Mouse (Mus musculus): Measurements from ENCODE around the gene Syt7.
A peak's percentile ranks its signal among the peaks of the same experiment; 100 is the strongest.

The Syt7 gene

DNA sequence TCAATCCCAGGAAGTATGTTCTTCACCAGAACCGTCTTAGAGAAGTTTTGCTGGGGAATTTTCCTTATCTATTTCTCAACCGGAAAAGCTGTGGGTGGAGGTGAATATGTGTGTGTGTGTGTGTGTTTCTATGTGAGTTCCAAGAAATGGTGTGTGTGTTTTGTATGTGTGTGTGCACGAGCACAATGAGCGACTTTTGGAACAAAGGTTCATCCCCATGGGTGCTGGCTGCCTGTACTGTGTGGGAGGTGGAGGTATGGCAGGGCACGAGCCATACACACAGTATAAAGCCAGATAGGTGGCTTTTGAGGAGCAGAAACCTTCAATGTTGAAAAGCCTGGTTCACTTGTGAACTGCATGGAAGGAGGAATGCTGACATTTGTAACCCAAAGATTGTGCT is 1.2 kb upstream of the Syt7 start:
- no peak for DNase-seq (ENCODE audit: low spot score in 2 of 2)

DNA sequence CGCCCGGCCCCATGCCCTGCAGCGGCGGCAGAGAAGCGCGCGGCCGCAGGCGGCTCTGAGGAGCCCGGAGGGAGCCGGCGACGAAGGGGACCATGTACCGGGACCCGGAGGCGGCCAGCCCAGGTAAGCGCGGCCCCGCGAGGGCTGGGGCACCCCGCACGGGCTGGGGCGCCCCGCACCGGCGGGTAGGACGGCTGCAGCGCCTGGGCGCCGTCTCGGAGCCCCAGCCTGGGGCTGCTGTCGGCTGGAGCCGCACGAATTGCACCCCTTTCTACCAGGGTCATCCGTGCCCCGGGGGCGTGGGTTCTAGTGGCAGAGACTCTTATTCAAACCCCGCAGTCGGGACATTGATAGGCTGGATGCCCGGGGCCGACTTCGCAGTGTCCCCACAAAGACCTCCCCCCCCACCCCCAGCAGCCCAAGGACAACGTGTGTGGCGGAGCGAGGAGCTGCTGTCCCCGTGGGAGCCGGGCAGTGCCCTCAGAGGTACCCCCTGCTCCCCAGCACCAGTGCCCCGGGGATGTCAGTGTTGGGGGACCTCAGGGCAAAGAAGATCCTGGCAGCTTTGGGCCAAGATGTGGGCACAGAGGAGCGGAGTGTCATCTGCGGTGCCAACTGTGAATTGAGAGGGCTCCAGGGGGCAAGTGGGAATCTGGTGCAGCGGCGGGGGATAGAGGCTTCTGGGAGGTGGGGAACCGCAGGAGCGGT is 655 bp downstream of the Syt7 start:
- no peak for DNase-seq (ENCODE audit: low spot score in 2 of 2)

DNA sequence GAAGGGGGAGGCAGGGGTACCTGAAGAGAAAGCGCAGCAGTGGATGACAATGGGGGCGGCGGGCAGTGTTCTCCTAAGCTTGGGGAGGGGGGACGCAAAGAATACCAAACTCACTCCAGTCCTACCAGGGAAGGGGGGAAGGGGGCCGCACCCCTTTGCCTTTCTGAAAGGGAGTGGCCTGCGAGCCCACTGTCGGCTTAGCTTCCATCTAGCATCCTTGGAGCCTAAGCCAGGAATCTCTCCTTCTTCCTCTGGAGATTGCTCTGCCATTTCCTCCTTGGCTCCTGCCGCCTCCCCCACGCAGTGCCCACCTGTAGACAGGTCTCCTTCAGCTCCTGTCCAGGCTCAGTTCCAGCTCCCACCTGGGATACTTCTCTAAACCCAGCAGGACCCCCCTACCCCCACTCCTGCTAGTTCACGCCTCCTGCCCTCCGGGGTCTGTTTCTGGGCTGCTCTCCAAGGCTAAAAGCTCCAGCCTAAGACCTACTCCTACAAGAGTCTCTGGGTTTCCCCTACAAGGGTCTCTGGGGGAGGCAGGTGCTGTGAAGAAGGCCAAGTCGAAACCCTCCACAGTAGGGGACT is 1.3 kb downstream of the Syt7 start:
- no peak for DNase-seq (ENCODE audit: low spot score in 2 of 2)

DNA sequence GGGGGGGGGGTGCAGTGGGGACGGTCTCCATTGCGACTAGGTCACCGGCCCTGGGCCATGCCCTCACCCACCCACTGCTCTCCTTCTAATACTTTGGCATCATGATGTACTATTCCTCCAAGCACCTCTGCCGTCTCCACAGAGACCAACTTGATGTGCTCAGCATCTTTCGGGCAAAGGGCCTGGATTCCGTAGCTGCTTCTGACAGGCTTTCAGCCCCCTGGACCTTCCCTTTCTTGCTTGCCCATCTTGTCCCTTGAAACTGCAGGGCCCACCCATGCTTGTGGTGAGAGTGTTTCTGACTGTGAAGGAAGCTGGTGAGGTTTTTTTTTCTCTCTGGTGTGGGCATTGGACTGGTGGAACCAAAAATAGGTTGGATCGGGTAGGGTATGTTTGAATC is 2.1 kb downstream of the Syt7 start:
- no peak for DNase-seq (ENCODE audit: low spot score in 2 of 2)

GRCm38 (mm10) chr19:10391995-10392394 is 3.1 kb downstream of the Syt7 start:
- no peak for DNase-seq (ENCODE audit: low spot score in 2 of 2)

DNA sequence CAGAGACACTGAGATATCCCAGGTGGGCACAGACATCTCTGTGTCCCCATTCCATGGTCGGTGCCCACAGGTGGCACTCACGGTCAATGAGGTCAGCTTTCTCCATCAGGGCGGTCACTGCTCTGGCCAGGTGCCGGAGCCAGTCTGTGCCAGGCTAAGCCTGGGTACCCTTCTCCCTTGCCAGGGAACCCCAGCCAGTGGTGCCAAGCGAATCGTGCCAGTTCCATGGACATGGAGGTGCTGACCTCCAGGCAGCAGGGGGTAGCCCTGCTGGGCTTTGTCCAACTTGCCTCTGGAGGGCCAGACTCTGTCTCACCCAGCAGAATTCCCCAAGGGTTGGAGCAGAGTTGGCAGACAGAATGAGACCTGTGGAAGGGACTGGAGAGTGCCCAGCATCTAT is 4.6 kb downstream of the Syt7 start:
- DNase-seq (ENCODE audit: low spot score in 2 of 2), result no peak

DNA sequence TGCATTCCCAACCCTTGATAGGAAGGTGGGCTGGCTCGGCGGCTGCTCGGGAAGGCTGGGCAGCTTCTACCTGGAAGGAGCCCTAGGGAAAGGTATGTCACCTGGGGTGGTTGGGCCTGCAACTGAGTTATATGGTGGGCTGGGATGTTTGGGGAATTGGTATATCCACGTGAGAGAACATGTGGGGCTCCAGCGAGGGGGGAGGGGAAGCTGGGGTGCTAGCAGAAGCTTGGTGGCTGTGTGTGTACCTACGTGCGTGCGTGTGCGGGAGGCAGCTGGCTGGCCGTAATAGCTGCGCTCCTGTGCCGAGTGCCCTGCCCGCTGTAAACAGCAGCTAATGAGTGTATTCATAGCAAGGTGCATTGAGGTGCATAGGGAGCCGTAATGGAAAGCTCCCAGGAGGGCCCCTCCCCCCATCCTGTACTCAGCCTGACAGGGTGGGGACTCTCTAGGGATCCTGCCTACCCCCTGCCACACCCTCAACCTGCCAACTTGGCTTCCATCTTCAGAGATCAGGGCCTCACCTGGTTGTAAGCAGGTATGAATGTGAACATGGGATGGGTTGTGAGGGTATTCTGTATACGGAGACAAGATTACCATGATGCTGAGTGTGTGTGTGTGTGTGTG is 5.1 kb downstream of the Syt7 start:
- DNase-seq (ENCODE audit: low spot score in 2 of 2), result no peak

GRCm38 (mm10) chr19:10395174-10395573 is 6.3 kb downstream of the Syt7 start:
- no peak for DNase-seq (ENCODE audit: low spot score in 2 of 2)

DNA sequence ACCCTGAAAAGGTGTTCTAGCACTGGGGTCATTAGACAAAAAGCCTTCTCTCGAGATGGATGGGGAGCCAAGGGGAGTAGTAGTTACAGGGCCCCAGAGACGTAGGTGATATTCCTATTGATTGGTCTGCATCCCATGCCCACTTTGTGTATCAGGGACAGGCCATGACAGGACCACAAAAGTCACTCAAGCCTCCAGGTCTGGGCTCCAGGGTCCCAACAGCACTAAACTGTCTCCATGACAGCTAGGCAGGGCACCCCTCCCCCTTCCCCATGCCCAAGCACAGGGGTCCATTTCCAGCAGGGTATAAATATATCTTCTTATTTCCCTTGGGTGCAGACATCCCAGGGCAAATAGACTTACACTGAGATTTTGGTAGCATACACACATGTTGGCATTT is 8.1 kb downstream of the Syt7 start:
- DNase-seq (ENCODE audit: low spot score in 2 of 2), result no peak

- peak; percentile 62 to 75 for DNase-seq (ENCODE audit: low spot score in 2 of 2)
Observed at GRCm38 (mm10) chr19:10397479-10398153, 8.7 kb downstream of the Syt7 start.

- DNase-seq (ENCODE audit: low spot score in 2 of 2), result peak; percentile 63 to 86
Observed at GRCm38 (mm10) chr19:10398296-10398695, 9.4 kb downstream of the Syt7 start.

DNA sequence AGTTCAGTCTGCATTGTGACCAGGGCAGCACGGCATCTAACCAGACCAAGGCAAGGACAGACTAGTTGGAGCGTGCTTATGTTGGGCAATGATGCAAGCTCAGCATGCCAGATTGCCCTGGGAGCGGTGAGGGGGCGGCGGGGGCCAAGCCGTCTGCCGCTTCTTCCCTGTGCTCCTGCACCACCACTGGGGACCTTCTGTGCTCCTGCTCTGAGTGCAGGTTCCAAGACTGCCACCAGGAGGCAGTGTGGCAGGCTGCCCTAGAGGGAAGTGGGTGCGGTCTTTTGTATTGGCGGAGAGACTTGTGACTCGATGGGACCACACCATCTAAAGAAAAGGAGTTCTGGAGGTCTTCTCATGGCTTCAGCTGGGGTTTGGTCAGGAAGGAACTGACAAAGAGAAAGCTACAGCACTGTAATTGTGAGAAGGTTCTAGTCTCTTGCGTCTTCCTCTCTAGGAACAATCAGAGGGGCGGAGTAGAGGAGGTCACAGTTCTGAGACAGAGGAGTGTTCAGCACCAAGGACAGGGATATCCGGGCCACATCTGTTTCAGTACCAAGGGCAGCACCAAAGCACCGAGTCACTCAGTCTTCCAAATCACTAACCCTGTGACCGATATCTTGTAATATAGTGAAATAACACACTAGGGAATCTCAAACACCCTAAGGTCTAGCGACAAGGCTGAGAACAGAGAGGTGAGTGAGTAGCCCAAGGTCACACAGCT is 14.0 kb downstream of the Syt7 start:
- no peak for DNase-seq (ENCODE audit: low spot score in 2 of 2)

DNA sequence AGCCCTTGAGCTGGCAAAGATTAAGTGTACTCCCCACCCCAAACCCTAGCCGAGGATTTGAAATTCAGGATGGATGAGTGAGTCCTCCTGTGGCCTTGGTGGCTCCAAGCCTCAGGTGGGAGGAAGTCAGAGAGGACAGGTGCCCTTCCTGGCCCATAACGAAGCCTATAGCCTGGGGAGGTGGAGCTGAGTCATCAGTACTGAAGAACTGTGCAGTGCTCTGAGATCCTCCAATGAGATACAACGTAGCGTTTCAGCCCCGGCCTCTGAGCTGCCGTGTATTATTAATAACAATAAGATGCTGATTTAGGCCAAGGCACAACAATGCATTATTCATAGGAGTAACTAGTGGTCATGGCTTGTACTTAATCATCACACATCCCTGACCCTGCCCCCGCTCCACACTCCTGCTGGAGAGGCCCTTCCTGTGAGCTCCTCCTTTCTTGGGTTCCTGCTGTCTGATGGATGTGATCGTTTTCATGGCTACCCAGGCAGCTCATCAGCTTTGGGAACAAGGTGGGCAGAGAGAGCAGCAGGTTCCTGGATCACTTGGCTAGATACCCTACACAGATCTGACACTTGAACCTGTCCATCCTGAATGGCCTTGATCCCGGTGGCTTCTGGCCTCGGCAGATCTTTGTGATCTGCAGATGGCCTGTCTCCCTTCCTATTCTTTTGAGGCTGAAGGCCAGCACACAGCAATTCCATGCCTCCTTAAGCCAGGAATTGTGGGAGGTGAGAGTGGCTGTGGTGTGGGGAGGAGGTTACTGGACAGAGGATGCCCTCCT is 14.9 kb downstream of the Syt7 start:
- DNase-seq (ENCODE audit: low spot score in 2 of 2), result no peak

- DNase-seq (ENCODE audit: low spot score in 2 of 2), result no peak
Observed at GRCm38 (mm10) chr19:10404424-10404823, 15.5 kb downstream of the Syt7 start.

DNA sequence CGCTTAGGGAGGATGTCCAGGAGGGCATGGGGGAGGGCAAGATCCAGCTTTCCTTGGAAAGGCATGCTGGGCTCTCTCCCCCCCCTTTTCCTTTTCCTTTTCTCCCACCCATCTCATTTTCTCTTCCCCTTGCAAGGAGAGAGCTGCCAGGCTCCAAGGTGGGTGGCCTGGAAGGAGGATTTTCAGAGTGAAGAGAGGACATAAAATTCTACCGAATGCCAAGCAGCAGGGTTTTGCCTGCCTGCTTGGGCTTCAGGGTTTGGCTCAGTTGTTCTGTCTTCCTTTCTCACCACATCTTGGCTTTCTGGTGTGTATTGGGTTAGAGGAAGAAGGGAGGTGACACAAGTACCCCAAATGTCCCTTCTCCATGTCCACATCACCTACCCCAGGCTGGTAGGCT is 16.0 kb downstream of the Syt7 start:
- DNase-seq (ENCODE audit: low spot score in 2 of 2), result no peak

DNA sequence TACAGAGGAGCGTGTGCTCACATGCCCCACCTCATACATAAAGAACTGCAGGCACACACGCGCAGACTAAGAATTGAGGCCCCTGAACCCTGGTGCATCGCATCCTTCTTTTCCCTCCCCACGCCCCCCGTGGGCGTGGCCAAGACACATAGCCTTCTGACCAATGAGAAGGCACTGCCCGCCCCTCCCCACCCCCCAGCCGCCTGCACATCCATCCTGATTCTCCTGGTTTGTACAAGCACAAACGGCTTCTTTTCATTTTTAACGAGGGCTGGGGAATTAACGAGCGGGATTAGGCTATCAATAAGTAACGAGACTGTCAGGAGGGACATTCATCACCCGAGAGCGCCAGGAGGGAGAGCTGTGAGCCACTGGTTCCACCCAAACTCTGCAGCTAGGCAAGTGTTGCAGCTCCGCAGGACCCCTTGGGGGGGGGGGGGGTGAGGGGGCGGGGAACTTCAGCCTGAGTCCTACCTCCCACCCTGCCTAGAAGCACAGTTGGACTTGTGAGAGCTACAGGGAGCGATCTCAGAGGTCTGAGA is 24.9 kb downstream of the Syt7 start:
- DNase-seq (ENCODE audit: low spot score in 2 of 2), result no peak

DNA sequence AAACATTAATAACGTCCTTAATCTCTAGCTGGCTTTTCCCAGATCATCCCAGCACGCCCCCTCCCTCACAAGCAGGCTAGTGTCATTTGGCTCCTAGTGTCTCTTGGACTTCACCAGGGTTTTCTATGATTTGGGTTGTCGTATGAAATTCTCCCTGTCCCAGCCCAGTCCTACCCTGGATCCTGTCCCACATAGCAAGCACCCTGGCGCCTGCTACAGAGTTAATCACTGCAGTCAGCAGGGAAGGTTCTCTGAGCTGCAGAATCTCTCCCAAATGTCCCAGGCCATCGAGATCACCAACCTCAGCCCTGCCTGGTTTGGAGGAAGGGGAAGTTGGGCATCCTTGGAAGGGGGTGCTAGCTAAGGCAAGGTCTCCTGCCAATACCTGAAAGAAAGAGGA is 26.6 kb downstream of the Syt7 start:
- DNase-seq (ENCODE audit: low spot score in 2 of 2), result no peak

DNA sequence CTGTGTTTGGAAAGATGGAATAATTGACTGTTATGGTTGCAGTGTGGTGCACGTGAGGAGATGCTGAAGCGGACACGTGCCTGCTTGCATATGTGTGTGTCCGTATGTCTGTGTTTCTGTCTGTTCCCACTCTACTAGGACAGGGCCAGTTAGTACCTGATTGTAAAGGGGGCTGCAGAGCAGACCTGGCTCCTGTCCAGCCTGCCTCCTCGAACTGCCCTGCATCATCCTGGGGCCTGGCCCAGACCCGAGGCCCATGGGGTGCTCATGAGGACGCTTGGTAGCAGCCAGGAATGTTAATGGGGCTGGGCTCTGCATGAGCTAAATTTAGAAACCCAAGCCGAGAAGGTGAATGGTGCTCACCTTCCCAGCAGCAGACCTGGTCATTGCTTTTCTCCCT is 28.0 kb downstream of the Syt7 start:
- no peak for DNase-seq (ENCODE audit: low spot score in 2 of 2)

DNA sequence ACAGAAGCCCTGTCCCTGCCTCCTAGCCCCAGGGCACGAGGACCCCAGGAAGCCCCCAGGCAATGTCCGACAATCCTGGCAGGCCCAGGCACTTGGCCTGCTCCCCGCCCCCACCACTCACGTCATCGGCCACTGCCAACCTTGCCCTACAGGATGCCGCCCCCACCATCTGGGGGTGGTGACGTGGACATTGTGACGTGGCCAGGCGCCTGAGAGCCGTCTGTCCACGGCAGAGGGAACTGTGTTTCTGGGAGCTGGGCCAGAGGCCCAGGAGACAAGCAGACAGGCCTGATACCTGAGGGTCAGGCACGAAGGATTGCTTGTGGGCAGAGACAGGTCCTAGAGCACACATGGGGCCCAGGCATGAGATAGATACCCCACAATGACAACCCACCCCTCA is 28.5 kb downstream of the Syt7 start:
- DNase-seq (ENCODE audit: low spot score in 2 of 2), result no peak

DNA sequence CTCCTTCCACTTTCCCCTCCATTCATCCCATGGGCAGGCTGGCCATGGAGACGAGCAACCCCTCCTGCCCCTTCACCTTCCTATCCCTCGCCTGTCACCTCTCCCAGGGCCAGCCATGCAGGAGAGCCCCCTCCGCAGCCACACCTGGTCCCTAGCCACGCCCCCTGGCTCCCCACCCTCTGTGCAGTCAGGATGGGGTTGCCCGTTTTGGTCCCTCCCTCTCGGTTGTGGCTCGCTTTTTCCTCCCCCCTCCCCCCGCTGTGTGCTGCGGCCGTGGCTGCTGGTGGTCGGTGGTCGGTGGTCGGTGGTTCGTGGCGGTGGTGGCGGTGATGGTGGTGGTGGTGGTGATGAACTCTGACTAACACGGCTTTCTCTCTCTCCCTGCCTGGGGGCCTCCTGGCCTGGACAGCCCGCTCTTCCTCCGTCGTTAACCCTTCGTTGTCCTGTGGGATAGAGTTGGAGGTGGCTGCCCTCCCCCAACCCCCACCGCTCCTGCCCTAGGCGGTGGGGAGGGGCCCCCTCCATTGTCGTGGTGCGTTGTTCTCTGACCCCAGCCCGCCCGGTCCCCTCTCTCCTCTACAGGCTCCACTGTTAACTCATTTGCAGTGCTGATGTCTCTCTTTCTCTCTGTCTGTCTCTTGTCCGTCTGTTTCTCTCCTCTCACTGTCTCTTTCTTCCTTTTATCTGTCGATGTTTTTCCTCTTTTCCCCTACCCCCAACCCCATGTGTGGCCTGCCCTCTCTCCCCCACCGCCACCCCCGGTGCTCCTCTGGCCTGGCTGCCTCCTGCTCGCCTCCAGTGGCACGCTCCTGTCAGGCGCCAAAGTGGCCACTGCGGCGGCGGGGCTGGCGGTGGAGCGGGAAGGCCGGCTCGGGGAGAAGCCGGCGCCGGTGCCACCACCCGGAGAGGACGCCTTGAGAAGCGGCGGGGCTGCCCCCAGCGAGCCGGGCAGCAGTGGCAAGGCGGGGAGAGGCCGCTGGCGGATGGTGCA is 33.4 kb downstream of the Syt7 start:
- no peak for DNase-seq (ENCODE audit: low spot score in 2 of 2)

All from frontal cortex, postnatal 10 days (tissue).